Mouse (Mus musculus): ENCODE measurements around the gene Mknk2.

Gene Mknk2

DNA sequence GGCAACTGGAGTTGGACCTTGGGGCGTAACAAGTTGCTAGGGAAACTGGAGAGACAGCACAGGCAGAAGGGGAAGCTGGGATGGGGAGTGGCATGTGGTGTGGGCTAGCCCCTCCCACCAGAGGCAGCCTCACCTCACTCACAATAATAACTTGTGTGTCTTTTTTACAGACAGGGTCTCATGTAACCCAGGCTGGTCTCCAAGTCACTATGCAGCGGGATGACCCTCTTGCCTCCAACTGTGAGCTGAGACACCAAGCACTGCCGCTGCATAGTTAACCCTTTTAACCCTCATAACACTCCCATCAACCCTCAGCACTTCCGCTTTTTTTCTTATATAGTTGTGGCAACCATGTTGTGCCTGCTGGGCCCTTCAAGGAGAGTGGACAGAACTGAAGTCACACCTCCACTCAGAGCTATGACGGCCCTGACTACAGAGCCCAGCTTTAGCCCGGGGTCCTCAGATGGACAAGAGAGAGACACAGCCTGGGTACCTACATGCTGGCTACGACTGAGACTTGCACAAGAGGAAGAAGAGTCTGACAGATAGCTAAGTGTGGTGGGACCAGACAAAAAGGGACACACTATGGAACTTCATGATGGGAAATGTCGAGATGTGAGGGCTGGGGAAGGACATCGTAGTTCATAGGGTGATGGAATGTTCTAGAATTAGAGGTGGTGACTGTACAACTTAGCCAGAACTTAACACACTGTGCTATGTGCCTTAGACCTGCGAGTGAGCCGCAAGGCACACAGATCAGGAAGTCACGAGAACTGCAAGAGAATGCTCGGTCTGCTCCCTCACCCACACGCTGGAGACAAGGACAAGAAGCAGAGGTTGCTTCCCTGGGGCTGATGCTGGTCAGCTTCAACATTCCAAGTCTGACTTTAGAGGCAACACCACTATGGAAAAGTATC, 14.6 kb upstream of the Mknk2 start:
- no peak for DNase-seq

DNA sequence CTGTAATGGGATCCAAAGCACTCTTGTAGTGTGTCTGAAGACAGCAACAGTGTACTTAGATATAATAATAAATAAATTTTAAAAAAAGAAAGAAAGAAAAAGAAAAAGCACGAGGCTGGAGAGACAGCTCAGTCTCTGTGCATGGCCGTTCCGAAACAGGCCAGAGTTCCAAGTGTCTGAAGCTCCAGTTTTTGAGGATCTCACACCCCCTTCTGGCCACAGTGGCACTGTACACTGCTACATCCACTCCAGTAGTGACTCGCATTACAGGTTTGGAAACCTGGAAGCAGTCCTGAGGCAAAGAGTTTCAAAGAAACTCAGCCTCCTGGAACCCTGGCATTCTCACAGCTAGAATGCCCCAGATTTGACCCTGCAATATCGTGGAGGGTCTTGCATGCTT, 9.9 kb upstream of the Mknk2 start:
- DNase-seq = peak; percentile 88

- no peak for DNase-seq
Measured at GRCm38 (mm10) chr10:80686617-80687016, 8.7 kb upstream of the Mknk2 start.

DNA sequence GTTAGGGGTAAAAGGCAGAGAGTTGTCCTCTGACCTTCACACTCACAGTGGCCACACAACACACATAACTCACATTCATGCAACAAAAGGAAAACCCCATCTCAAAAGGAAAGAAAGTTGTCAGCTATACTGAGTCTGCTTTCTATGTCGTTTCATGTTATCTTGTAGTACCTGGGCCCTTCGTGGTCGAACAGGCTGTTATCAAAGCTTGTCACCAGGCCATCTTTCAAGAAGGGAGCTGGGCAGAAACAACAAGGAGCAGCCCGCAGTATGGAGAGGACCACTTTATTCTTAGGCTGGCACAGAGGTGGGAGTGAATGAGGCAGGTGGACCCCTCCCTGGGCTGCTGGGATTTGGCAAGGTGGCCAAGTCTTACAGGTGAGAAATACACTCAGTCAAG, 7.1 kb upstream of the Mknk2 start:
- DNase-seq = no peak

- peak; percentile 85 for DNase-seq
Measured at GRCm38 (mm10) chr10:80684214-80684613, 6.3 kb upstream of the Mknk2 start.

- no peak for DNase-seq
Measured at GRCm38 (mm10) chr10:80683647-80684046, 5.7 kb upstream of the Mknk2 start.

- no peak for DNase-seq
Measured at GRCm38 (mm10) chr10:80682003-80682402, 4.1 kb upstream of the Mknk2 start.

DNA sequence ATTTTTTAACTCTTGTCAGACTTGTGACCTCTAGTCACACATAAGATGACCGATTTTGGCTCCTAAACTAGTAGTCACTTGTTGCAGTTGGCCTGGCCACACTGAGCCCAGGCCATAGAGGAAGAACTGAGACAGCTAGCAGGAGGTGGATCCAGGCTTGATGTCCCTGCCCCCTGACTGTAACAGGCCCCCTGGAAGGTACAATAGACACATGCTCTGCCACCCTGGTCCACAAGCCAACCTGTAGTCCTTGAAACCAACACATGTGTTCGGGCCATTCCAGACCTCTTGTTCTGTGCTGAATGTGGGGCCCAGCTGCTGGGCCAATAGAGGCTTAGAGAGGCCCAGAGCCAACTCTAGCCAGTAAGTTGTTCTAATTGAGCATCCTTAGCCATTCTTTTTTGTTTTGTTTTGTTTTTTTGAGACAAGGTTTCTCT, 2.4 kb upstream of the Mknk2 start:
- no peak for DNase-seq

DNA sequence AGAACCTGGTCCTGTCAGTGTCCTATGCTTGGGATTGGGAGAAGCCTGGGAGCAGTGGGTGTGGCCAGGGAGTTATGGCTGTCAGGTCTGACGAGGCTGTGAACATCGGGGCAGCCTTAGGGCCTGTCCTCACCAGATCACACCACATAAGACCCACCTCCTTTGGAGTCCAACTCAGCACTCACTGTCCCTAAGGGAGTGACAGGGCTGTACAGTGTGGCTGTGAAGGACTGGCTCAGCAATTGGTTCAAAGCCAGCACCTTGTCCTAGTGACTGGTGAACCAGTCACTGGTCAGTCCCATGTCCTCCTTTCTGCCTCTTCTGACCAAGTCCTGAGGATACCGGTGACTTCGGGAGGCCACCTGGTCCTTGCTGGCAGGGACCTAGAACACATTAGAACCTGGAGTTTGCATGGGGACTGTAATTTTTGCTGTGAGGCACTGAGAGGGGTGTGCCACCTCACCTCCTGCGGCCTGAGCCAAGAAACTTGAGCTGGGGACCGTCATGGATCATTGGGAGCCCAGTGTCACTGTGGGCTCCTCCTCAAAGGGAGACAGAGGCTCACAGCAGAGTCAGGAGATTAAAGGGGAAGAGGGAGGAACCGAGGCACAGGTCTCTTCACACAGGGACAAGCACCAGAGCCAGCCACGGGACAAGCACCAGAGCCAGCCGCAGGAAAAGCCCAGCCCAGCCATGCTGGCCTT, 1.8 kb upstream of the Mknk2 start:
- peak; percentile 41 for DNase-seq

DNA sequence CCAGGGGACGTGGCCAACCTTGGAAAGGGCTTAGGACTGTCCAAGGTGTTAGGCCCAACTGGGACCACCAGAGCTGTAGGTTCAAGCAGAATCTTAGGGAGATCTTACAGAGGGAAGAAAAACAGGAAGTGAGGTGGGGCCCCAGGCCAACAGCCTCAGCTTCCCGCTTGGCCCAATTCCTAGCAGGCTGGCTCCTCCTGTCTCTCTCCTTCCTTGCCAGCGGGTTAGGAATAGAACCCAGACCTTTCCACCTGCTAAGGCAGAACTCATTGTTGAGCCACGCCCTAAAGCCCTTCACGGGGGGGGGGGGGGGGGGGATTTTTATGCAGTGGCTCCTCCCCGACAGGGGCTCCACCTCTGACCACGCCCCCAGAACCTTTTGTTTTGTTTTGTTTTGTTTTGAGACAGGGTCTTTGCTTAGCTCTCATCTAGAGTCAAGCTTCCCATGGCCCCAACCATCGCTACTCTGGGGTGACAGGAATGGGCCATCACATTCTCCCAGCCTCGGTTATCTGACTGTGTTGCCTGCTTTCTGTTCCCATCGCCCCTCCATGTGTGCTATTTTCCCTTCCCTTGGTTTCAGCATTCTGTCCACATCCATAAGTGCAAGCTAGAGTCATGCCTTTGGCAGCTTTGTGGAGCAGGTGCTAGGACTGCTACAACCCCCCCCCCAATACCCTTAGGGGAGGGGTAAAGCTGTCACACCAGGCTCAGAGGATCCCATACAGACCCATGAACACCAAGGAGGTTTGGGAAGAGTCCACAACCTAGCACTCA, 877 bp upstream of the Mknk2 start:
- peak; percentile 79 for DNase-seq

- DNase-seq = no peak
Measured at GRCm38 (mm10) chr10:80677128-80677875, 610 bp downstream of the Mknk2 start.

DNA sequence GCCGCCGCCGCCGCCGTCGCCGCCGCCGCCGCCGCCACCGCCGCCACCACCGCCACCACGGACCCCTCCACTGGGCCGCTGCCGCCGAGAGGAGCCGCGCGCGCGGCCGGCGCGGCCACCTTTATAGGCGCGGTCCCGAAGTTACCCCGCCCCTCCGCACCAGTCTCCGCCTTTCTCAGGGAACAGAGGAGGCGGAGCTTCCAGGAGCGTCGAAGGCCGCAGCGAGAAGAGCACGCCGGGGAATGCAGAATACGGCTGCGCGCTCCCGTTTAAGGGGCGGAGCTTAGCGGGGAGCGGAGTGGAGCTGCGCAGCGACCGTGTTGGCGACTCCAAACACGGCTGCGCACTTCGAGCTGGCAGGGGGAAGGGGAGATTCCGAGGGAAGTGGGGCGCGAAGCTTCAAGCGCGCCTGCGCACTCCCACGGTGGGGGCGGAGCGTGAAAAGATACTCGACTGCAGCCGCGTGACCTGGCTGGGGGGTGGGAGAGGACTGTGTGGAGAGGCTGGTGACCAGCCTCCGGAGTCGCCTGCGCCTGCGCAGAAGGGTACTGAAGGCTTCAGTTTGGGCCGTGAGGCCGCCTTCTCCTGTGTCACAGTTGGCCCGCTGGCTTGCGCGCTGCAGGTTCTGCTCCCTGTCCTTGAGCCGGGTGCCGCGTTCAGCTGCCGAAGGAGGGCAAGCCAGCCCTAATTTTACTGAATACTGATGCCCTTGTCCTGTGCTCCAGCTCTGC, 1.5 kb downstream of the Mknk2 start:
- DNase-seq = peak; percentile 100

DNA sequence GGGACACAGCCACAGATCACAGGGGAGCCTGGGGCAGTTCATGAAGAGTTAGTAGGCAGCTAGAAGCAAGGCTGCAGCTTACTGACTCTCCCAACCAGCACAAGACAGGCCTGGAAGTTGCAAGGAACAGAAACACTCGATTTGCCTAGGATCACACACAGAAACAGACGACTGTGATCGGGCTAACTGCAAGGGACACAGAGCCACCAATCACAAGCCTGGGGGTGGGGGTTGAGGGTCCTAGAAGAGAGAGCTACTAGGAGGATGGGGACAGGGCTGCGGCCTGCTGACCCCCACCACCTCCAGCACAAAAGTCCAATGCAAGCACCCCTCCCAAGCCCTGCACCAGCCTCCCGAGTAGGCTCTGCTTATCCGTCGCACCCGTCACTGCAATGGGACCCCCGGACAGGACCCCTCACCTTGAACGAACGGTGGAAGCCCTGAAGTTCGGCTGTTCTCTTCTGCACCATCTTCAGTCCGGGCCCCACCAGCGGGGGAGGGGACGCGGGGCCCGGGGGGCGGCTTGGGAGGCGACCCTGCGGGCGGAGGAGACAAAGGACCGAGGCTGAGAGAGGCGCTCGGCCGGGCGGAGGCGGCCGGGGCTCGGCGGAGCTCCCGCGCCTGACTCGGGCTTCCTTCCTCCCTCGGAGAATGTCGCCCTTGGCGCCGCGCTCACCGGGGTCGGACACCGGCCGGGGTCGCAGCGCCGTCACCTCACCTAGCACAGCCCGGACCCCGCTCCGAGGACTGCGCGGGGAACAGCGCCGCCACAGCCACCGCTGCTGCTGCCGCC, 2.3 kb downstream of the Mknk2 start:
- DNase-seq = peak; percentile 33

- DNase-seq = no peak
Measured at GRCm38 (mm10) chr10:80674851-80675404, 3.0 kb downstream of the Mknk2 start.

GRCm38 (mm10) chr10:80674161-80674711, 3.7 kb downstream of the Mknk2 start:
- peak; percentile 68 for DNase-seq

DNA sequence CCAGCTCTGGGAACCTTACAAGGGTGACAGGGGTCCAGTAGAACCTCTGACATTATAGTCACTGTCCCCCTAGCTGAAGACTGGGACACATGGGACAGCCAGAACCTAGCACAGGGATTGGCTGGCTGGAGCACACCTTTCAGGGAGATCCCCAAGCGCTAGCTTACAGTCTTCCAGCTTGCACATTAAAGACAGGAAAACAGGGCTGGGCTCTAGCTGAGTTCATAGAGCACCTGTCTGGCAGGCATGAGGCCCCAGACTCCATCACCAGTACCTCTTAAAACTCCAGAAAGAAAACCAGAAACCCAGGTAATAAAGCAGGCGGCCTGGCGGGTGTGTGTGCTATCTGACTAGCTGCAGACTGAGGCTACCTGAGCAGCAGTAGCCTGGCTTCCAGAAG, 4.2 kb downstream of the Mknk2 start:
- no peak for DNase-seq

DNA sequence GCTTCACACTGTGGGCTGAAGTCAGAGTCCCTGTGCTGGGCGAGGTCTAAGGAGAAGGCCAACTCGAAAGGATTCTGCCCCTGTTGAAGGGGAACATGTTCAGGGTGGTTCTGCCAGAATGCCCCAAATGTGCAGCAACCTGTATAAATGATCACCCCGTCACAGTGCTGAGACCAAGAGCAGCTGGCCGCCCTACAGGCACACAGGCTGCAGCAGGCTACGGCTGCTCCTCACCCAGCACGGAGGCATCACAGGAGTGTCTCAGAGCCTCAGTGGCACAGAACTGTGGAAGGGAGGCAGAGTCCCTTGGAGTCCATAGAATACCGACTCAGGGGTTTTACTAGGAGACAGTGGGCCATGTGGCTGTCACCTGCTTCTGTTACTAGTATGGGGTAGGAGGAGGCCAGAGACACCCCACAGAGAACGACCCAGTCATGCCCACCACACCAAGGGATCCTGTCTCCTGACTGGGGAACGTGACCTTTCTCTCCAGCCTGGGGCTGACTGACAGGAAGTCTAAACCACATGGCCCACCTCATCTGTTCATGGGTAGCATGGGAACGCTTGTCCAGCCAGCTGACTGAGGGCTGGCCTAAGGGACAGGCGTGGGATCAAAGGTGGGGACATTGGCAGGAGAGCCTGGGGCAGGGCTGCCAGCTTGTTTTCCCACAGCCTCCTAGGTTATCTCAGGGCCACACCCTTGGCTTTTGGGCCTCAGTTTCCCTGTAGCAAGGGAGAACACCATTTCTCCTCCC, 5.8 kb downstream of the Mknk2 start:
- no peak for DNase-seq

GRCm38 (mm10) chr10:80671251-80671650, 6.7 kb downstream of the Mknk2 start:
- DNase-seq = no peak

GRCm38 (mm10) chr10:80670531-80670930, 7.4 kb downstream of the Mknk2 start:
- no peak for DNase-seq
